Mouse (Mus musculus) mesoderm, embryonic 11.5 days (tissue): ENCODE measurements around the gene Lars2.
"Not testable (repeated sequence)": the region's sequence is repeated elsewhere in the genome, so short reads cannot be mapped to it uniquely, and the experiment has no call there.

ENCODE experiments used
- DNase-seq: peaks from one replicate; pipeline ENCODE4 v3.0.0-alpha.2; 2012; ENCODE audit warnings: low read depth, low spot score

Gene Lars2

DNA sequence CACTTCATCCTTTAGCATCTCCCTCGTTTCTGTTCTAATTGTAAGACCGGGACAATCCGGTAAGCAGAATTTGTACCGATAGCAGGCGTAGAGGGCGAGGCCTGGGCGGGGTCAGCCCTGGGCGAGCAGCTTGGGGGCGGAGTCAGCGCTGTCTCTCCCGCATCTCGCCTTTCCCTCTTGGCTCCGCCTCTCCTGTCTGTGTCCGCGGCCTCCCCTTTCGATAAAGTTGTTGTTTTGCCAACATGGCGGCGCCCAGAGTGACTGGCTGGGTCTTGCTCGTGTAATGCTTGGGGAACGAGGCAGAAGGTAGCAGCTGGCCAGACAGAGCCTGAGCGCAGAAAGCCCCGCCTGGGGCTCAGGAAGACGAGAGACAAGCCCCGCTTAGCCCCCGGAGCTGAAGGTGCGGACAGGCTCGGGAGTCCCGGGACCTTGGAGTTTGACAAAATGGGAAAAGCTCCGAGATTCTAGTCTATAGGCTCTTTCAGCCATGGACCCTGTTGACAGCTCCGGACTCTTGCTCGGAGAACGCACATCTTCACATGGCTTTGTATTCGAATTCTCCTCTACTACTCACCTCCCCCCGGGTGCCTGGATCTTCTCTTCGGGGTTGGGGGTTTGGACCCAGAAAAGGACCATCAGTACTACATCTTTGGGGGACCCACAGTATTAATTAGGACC is at the start of gene Lars2:
Lars2 (plus strand) TSS at position 220 of the 678 bp plus-strand sequence.
- peak; percentile 93 for DNase-seq

DNA sequence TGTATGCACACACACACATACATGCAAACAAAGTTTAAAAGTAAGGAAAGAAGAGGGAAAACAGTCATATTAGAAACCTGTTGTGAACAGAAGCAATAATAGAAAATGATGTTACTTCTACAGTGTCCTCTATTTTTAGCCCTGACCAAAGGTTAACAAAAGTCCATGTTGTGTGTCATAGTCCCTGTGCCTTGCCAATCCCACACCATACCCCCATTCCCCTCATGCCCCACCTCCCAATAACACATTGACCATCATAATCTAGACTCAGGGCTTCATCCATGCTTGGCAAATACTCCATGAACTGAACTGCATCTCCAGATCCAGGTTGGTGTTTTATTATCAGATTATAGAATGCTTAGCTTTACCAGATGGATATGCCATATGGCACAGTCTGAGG is 40.6 kb upstream of the Lars2 start:
- no peak for DNase-seq

DNA sequence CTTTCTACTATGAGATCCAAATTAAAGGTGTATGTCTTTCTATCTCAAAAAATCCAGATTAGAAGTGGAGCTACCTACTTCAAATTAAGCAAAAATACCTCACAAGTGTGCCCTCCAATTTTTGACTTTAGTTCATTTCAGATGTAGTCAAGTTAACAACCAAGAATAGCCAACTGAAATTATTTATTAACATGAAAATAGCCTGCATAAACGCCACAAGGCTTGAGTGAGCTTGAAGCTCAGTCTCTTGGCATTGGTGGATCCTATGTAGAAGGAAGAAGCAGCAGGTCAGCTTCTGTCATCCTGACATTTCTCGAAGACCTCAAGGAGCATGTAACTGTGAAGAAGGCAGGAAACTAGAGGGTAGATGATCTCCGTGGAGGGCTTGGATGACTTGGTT is 38.4 kb upstream of the Lars2 start:
- no peak for DNase-seq

DNA sequence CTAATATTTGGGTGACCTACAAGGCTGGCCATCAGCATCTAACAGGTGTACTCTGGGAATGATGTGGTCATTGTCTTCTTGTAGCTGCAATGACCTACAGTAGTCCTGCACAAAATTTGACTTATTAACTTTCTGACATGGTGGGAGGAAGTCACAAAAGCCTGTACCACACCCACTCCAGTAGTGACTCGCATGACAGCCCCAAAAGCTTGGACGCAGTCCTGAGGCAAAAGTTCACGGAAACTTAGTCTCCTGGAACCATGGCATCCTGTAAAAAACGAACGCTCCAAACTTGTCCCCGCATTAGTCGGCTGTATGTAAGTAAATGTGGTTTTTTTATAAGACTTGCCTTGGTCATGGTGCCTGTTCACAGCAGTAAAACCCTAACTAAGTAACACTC is 36.9 kb upstream of the Lars2 start:
- DNase-seq: no peak

DNA sequence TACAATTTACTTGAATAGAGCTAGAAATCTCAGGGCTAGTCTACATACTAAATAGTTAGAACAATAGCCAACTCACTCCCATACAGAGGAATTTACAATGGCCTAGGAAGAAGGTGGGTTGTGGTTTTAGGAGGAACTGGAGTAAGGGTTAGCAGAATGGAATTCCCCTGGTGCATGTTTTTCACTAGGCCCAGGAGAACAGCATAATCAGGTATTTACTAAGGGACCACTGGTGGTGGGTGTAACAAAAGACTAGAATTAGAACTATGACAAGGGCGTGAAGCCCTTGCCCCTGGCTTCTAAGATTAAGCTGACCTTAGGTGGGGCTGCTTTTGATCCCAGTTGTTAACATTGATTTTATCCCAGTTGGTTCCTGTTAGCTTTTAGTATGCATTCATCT is 36.5 kb upstream of the Lars2 start:
- DNase-seq: not testable (repeated sequence)

DNA sequence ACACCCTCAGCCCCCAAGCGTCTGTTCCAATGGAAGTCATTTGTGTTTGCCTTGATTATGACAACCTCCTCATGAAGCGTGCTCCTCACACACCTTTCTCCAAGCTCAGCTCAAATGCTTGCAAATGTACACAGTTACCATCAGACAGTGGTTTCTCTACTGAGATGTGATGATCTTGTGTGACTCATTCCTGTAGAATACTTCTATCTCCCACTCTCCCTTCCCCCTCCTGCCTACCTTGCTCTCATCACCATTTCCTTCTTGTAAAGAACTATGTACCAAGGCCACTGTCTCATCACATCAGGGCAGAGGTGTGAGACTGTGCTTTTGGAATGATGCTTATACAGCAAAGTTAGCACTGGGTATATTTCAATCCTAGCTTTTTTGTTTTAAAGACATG is 33.2 kb upstream of the Lars2 start:
- DNase-seq: no peak

- DNase-seq: no peak
These were observed 31.6 kb upstream of the Lars2 start for GRCm38 (mm10) chr9:123335044-123335670.

- no peak for DNase-seq
These were observed 27.0 kb upstream of the Lars2 start for GRCm38 (mm10) chr9:123339651-123340144.

DNA sequence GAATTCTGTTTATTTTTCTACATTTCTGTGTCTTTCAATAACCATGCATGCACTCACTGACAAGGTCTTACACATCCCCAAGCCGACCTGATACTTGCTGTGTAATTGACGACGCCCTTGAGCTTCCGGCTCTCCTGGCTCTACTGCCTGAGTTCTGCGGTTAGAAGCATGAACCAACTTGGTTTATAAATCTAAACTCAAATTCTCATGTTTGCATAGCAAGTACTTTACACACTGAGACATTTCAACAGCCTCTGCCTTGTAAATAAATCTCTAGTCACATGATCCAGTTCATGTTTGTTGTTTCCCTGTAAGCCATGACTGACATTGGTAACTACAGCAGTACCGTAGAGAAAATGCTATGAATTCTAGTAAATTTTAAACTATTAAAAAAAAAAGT is 25.5 kb upstream of the Lars2 start:
- DNase-seq: no peak

DNA sequence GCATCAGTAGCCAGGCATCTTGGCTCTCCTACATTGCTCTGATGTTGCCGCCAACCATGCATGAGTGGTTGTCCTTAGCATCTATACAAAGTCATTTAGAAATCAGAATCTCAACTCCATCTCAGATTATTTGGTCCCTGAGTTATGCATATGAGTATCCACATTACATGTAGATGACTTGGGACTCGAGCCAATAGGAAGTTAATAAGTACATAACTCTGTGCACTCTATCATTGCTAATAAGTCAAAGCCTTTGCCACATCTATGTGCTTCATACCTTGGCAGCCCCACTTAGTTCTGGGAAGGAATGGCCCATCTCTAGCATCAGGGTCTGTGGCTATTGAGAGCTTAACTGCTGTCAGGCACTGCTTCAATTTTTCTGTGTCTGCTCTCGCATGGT is 23.7 kb upstream of the Lars2 start:
- DNase-seq: no peak

DNA sequence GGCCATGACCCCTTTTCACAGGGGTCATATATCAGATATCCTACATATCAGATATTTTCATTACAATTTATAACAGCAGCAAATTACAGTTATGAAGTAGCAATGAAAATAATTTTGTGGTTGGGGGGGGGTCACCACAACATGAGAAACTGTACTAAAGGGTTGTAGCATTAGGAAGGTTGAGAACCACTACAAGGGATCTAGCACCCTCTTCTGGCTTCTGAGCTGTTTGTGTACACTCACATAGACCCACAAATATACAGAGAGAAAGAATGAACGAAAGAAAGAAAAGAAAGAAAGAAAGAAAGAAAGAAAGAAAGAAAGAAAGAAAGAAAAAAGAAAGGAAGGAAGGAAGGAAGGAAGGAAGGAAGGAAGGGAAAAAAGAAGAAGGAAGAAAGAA is 17.4 kb upstream of the Lars2 start:
- DNase-seq: not testable (repeated sequence)

GRCm38 (mm10) chr9:123359981-123360380 is 6.7 kb upstream of the Lars2 start:
- DNase-seq: no peak

DNA sequence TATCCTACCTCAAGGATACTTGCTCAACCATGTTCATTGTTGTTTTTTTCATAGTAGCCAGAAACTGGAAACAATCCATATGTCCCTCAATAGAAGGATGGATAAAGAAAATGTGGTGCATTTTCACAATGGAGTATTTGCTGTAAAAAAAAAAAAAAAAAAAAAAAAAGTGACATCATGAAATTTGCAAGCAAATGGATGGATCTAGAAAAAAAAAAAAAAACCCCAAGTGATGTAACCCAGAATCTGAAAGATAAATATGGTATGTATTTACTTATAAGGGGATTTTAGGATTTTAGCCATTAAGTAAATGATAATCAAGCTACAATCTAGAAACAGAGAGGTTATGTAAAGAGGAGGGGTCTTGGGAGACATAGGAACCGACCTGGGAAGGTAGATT is 1.4 kb upstream of the Lars2 start:
- DNase-seq: no peak

DNA sequence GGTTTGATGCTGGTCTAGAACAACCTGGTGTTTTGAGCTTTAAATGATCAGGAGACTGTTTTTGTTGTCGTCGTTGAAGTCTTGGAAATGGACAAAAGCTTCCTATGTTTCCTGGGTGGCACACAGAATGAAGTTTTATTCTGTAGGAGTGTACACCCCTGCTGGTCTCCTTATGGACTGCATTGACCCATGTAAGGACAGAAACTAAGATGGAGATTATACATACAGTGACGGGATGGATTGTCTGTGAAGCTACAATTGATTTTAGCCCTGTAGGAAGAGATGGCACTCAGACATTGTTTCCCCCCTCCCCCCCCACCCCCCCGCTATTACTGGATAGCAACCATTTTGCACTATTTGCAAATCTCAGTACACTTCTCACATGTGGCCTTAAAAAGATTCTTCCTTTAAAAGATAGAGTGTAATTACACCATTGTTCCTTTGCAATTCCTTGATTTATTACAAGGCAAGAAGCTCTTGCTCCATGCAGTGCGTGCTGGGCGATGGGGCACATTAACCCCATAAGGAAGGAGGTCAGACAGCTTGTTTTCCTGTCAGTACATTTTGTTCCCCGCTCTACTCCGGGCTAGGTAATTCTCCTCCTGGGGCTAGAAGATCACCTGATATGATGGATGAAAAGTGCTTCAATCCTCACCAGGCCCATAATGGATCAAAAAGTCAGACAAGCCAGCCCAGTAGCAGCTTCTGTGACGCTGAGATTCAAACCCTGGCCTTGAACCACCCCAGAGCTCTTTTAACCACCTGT is 602 bp upstream of the Lars2 start:
- DNase-seq: peak; percentile 47

DNA sequence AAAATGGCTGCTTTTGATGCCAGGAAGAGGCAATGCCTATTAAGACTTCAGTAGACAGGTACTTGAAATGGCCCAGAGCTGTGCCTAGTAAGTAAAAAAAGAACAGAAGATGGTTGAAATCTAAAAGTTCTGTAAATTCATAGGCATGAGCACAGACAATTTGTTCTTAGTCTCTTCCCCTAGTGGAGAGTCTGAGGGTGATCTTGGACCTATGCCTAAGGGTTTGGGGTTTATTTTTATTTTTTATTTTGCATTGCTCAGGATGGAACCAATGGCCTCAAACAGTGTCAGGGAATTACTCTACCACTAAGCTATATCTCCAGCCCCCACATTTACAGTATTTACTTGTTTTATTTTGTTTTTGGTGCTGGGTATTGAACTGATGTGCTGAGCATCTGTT is 909 bp downstream of the Lars2 start:
- no peak for DNase-seq

DNA sequence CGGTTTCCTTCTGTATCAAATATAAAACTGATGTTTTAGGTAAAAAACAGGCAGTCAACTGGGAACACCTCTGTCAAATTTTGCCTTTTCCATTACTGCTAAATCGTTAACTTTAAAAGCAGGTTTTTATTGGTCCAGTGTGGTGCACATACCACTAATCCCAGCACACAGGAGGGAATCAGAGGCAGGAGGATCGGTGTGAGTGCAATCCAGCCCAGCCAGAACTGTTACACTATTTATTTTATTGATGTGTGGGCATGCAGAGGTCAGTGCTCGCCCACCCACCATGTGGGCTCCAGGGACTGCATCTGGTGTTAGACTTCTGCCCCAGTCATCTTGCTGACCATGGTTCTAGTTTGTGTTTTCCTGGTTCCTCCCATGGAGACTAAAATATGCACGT is 15.7 kb downstream of the Lars2 start:
- no peak for DNase-seq

GRCm38 (mm10) chr9:123384696-123385095 is 18.0 kb downstream of the Lars2 start:
- no peak for DNase-seq

GRCm38 (mm10) chr9:123385352-123386198 is 18.8 kb downstream of the Lars2 start:
- DNase-seq: no peak

GRCm38 (mm10) chr9:123386347-123386746 is 19.6 kb downstream of the Lars2 start:
- DNase-seq: no peak

DNA sequence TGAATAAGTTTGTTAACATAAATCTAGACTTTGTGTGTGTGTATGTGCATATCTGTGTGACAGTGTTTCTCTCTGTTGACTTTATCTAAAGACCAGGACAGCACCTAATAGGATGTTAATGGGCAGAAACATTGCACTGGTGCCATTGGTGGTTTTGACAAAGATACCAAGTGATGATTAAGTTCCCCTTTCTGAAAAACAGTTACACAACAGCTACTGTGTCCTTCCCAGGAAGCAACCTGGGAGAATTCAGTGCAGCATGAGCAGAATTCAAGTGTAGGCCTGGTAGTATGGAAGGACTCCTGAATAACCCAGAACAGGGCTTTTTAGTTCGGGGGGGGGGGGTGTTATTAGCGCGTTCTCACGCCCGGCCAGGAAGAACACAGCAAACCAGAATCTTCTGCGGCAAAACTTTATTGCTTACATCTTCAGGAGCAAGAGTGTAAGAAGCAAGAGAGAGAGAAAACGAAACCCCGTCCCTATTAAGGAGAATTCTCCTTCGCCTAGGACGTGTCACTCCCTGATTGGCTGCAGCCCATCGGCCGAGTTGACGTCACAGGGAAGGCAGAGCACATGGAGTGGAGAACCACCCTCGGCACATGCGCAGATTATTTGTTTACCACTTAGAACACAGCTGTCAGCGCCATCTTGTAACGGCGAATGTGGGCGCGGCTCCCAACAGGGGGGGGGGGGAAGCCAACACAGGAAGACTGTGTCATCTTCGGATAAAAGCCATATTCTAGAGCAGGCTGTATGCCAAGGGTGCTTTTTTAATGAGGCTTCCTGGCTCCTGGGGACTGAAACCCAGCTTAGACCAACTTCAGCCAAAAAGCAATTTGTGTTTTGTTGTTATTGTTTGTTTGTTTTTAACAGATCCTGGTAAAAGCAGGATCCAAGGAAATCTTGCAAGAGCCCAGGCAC is 21.6 kb downstream of the Lars2 start:
- DNase-seq: not testable (repeated sequence)
